In the genomic region with DNA sequence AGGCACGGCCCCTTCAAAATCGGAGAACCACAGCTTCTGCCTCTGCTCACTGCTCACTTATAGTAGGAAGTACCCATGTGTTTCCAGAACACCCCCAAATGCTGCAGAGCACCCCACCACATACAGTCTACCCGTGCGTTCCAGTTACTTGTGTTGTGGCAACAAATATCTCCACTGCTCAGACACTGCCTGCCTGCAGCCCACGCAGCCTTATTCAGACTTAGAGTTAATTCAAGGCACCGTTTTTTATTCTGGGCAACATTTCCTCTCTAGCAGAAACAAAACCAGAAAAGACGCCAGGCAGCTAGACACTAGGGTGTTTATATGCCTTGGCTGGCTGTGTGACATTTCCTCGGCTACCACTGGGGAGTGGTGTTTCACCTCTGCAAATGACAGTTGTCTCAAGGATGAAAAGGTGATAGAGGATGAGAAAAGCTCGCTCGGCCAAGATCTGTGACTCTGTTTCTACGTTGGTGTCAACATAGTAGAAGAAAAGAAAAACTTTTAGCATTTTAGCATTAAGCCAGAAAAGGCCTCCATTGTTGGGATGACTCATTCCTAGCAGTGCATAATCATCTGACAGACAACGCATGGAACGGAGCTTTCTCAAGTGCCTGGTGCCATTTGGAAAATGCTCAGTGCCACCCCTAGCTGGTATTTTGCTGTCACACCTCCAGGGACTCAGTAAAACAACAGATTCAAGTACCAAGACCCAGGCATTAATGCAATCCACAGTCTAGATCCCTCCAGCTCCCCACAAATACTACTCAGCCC, we compare ENCODE assay signal across 11 mouse cellular contexts.
A peak's percentile ranks its signal among the peaks of the same experiment; 100 is the strongest.
DNase-seq lines count a peak whose midpoint lies in the region; ATAC-seq lines count a peak whose summit lies in the region.
"Had no signal": no experiment of that assay in that cellular context is flagged by ENCODE, and none has a peak within 500 bp of the region (broad histone marks: within the 10 kb centered on the region; RNA-seq: fewer than 3 reads in every experiment).

No protein-coding gene starts in this region.

- DNase-seq in heart, adult 8-10 months (ENCODE audit: low spot score), result no peak
- DNase-seq in right cerebral cortex, adult 18-20 months, result peak; percentile 76
- no peak for DNase-seq in right cerebral cortex, postnatal 4 days
- DNase-seq in layer of hippocampus, adult 9-11 months, result peak; percentile 49
- DNase-seq in thymus, postnatal 4 days, result peak; percentile 21
- DNase-seq in testis, postnatal 10 days (ENCODE audit: low spot score), result no peak
- no peak for DNase-seq in cerebellum, postnatal 25 days
- DNase-seq: retina, postnatal 1 day had no signal

- ATAC-seq in heart, embryonic 14.5 days (ENCODE audit: insufficient number of reproducible peaks, insufficient read depth, low FRiP score, low read depth), result no peak

- 65% methylated on average over 13 of the region's 13 CpGs for WGBS in heart, embryonic 14.5 days

- H3K4me3 ChIP-seq in heart, embryonic 14.5 days (ENCODE audit: control insufficient read depth in 1 of 2, insufficient read depth in 1 of 2, low read depth in 1 of 2, low read length in 2 of 2), result peak overlapping the region in 1 of 2 experiments; percentile 4; a peak in 1 of 4 replicates
- H3K4me3 ChIP-seq: embryonic facial prominence, embryonic 12.5 days; liver, embryonic 15.5 days had no signal

- peaks cover 7% of the 10 kb centered on the region for H3K36me3 ChIP-seq in heart, embryonic 14.5 days (ENCODE audit: control insufficient read depth, insufficient read depth, low read length)
- H3K36me3 ChIP-seq: embryonic facial prominence, embryonic 12.5 days; liver, embryonic 15.5 days had no signal

- no peak overlapping the region for H3K9ac ChIP-seq in heart, embryonic 14.5 days (ENCODE audit: low read length)
- H3K9ac ChIP-seq: embryonic facial prominence, embryonic 12.5 days; liver, embryonic 15.5 days had no signal

- peak overlapping the region; percentile 33; a peak in 3 of 4 replicates for H3K27ac ChIP-seq in heart, embryonic 14.5 days (replicated peaks in 1 of 2; ENCODE audit: control insufficient read depth in 1 of 2, insufficient read depth in 1 of 2, low read depth in 2 of 2, low read length in 2 of 2)
- H3K27ac ChIP-seq: embryonic facial prominence, embryonic 12.5 days; liver, embryonic 15.5 days had no signal

- no peaks in the 10 kb centered on the region for H3K9me3 ChIP-seq in heart, embryonic 14.5 days (ENCODE audit: control insufficient read depth, low read length)
- H3K9me3 ChIP-seq: embryonic facial prominence, embryonic 12.5 days; liver, embryonic 15.5 days had no signal

- peaks cover 5 to 17% of the 10 kb centered on the region in 2 experiments for H3K4me1 ChIP-seq in heart, embryonic 14.5 days (ENCODE audit: control insufficient read depth in 2 of 2, insufficient read depth in 2 of 2, low read length in 2 of 2)
- H3K4me1 ChIP-seq: liver, embryonic 15.5 days had no signal

- H3K27me3 ChIP-seq in heart, embryonic 14.5 days (ENCODE audit: control insufficient read depth, insufficient read depth, low read length), result no peaks in the 10 kb centered on the region
- H3K27me3 ChIP-seq: embryonic facial prominence, embryonic 12.5 days; liver, embryonic 15.5 days had no signal

- H3K4me2 ChIP-seq in heart, embryonic 14.5 days (ENCODE audit: low read length), result peak overlapping the region; percentile 39
- H3K4me2 ChIP-seq: embryonic facial prominence, embryonic 12.5 days; liver, embryonic 15.5 days had no signal

Comparison
In these comparisons a context has a peak if more than half of its experiments do, and no peak if none do; other contexts are left out.
1. DNase-seq: peak in right cerebral cortex, adult 18-20 months (single experiment), layer of hippocampus, adult 9-11 months (single experiment) and thymus, postnatal 4 days (single experiment); none in heart, adult 8-10 months (single experiment), right cerebral cortex, postnatal 4 days (single experiment), testis, postnatal 10 days (single experiment) and cerebellum, postnatal 25 days (0 of 2).